Mouse (Mus musculus) forebrain, embryonic 16.5 days (tissue): ENCODE results near the gene Bcat1. TPM values are rescaled to one million over a fixed set of nuclear protein-coding genes. Genes with fewer than 3 reads are reported as not detected.
"Not testable (repeated sequence)": the region's sequence is repeated elsewhere in the genome, so short reads cannot be mapped to it uniquely, and the experiment has no call there.

Experiments used
- ATAC-seq: fragments of 200-750 bp; cut with Nextera tagmentation; 2 replicates; pipeline ENCODE4 v1.8.0; 2017; ENCODE audit warnings: mild to moderate bottlenecking, moderate library complexity
- H3K27ac ChIP-seq: fragments of 300-500 bp; sonication (generic); 2 replicates; pipeline ENCODE4 v1.5.1; 2014; ENCODE audit warnings: low read length, control low read depth
- H3K27me3 ChIP-seq: fragments of 300-500 bp; sonication (generic); replicated peaks from 2 replicates; pipeline ENCODE4 v1.6.1; 2014; ENCODE audit warnings: low read length; ENCODE audit not compliant: control insufficient read depth, insufficient read depth
- H3K36me3 ChIP-seq: fragments of 300-500 bp; sonication (generic); 2 replicates; pipeline ENCODE4 v1.6.1; 2014; ENCODE audit not compliant: control insufficient read depth, insufficient read depth
- H3K4me1 ChIP-seq: fragments of 300-500 bp; sonication (generic); replicated peaks from 2 replicates; pipeline ENCODE4 v1.6.1; 2014; ENCODE audit warnings: low read length; ENCODE audit not compliant: control insufficient read depth, insufficient read depth
- H3K4me2 ChIP-seq: fragments of 300-500 bp; sonication (generic); 2 replicates; pipeline ENCODE4 v1.6.1; 2014; ENCODE audit warnings: mild to moderate bottlenecking, low read length, control low read depth
- H3K4me3 ChIP-seq: fragments of 300-500 bp; sonication (generic); replicated peaks from 2 replicates; pipeline ENCODE4 v1.5.1; 2014; ENCODE audit warnings: mild to moderate bottlenecking, low read length, control low read depth
- H3K9ac ChIP-seq: fragments of 300-500 bp; sonication (generic); replicated peaks from 2 replicates; pipeline ENCODE4 v1.6.1; 2014; ENCODE audit warnings: low read depth, low read length, control low read depth
- H3K9me3 ChIP-seq: fragments of 300-500 bp; sonication (generic); 2 replicates; pipeline ENCODE4 v1.6.1; 2016; ENCODE audit warnings: low read length; ENCODE audit not compliant: control insufficient read depth
- WGBS: fragments of 180-500 bp; shearing (Covaris S2); extraction: QIAGEN DNeasy Blood & Tissue Kit; methylation state at CpG from one replicate; pipeline ENCODE4 v1.1.7; 2014; 5-methylcytosine and 5-hydroxymethylcytosine counted together
- polyA plus RNA-seq: library from polyadenylated mRNA; unstranded; fragments of >200 nt; fragmentation: Nextera tagmentation; extraction: Ambion mirVana; gene quantifications from 2 replicates; pipeline ENCODE4 v1.2.1, GENCODE M21; 2015

Gene Bcat1
- polyA plus RNA-seq, 1 experiment from 2014 or later, result 110 TPM

DNA sequence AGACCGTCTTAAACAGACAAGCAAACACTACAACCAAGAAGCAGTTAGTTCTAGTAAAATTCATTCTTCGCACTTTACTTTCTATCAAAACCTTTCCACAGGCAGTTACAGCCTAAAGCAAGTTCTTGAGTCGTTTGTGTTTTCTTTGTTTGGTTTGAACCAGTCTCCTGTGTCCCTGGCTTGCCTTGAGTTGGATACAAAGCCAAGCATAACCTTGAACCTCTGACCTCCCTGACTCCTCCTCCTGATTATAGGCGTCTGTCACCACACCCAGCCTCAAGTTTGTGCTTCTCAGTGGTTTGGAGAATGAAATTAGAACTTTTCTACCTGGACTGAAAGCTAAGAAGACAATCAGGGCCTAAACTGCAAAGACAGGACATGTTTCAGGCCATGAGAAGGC, 18.4 kb upstream of the Bcat1 start:
- Histone ChIP-seq H3K9ac (no peak overlapping the region), H3K9me3 (no peaks in the 10 kb centered on the region), H3K4me1 (no peaks in the 10 kb centered on the region), H3K36me3 (no peaks in the 10 kb centered on the region), H3K4me2 (no peak overlapping the region), H3K27me3 (no peaks in the 10 kb centered on the region), H3K4me3 (no peak overlapping the region), H3K27ac (no peak overlapping the region)
- WGBS, result 78% methylated on average over 4 of the region's 4 CpGs
- ATAC-seq, result no peak

- ATAC-seq, H3K9me3 ChIP-seq: not testable (repeated sequence)
- WGBS, result 68% methylated on average over 7 of the region's 7 CpGs
Observed at GRCm38 (mm10) chr6:145093038-145093622, 17.1 kb upstream of the Bcat1 start.

GRCm38 (mm10) chr6:145091998-145092397, 16.0 kb upstream of the Bcat1 start:
- Histone ChIP-seq H3K36me3 (no peaks in the 10 kb centered on the region), H3K27me3 (no peaks in the 10 kb centered on the region), H3K4me3 (no peak overlapping the region), H3K4me2 (no peak overlapping the region), H3K9ac (no peak overlapping the region), H3K9me3 (no peaks in the 10 kb centered on the region), H3K4me1 (no peaks in the 10 kb centered on the region), H3K27ac (no peak overlapping the region)
- 84% methylated on average over 7 of the region's 7 CpGs for WGBS
- no peak for ATAC-seq

More at GRCm38 (mm10) chr6:145093038-145093622, 17.1 kb upstream of the Bcat1 start:
- not testable (repeated sequence) for H3K27me3 ChIP-seq, H3K4me1 ChIP-seq, H3K36me3 ChIP-seq, H3K9ac ChIP-seq, H3K27ac ChIP-seq, H3K4me2 ChIP-seq, H3K4me3 ChIP-seq

- 72% methylated on average over 5 of the region's 5 CpGs for WGBS
Observed at GRCm38 (mm10) chr6:145090928-145091327, 14.9 kb upstream of the Bcat1 start.

GRCm38 (mm10) chr6:145090201-145090863, 14.3 kb upstream of the Bcat1 start:
- 74% methylated on average over 6 of the region's 6 CpGs for WGBS
- no peak for ATAC-seq
- Histone ChIP-seq H3K36me3 (no peaks in the 10 kb centered on the region), H3K9me3 (no peaks in the 10 kb centered on the region), H3K27ac (no peak overlapping the region), H3K4me2 (no peak overlapping the region), H3K4me1 (no peaks in the 10 kb centered on the region), H3K27me3 (no peaks in the 10 kb centered on the region), H3K4me3 (no peak overlapping the region), H3K9ac (no peak overlapping the region)

More at GRCm38 (mm10) chr6:145090928-145091327, 14.9 kb upstream of the Bcat1 start:
- Histone ChIP-seq H3K27ac (no peak overlapping the region), H3K27me3 (no peaks in the 10 kb centered on the region), H3K36me3 (no peaks in the 10 kb centered on the region), H3K9ac (no peak overlapping the region), H3K4me1 (no peaks in the 10 kb centered on the region), H3K4me3 (no peak overlapping the region), H3K9me3 (no peaks in the 10 kb centered on the region), H3K4me2 (no peak overlapping the region)
- no peak for ATAC-seq

- WGBS, result 85% methylated on average over 4 of the region's 4 CpGs
- Histone ChIP-seq H3K36me3 (no peaks in the 10 kb centered on the region), H3K9ac (no peak overlapping the region), H3K4me3 (no peak overlapping the region), H3K27ac (no peak overlapping the region), H3K4me2 (no peak overlapping the region), H3K9me3 (no peaks in the 10 kb centered on the region), H3K27me3 (no peaks in the 10 kb centered on the region), H3K4me1 (no peaks in the 10 kb centered on the region)
- no peak for ATAC-seq
Observed at GRCm38 (mm10) chr6:145089373-145089772, 13.4 kb upstream of the Bcat1 start.

DNA sequence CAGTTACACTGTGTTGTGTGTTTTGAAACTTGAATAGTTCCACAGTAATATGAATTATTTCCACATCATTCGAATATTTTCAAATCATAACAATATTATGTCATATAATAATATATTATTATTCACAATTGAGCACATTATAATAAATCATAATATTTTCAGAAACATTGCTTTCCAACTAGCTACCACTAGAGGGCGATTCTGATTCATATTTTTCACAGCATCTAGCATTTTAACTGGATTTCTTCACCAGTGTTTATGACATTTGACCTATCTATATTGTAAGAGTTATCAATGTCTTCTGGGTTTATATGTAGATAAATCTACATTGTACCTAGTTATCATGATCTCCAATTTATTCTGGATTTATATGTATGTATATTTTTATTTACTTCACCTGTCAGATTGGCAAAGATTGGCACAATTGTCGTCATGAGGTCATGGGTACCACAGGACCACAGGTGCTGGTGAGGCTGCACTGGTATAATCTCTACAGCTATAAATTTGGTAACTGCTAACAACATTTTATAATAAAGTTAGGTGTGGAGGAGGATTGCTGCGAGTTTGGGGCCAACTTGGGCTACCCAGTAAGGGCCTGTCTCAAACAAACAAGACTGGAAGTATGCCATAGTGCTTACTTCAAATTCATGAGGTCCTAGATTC, 12.6 kb upstream of the Bcat1 start:
- H3K4me2 ChIP-seq, result no peak overlapping the region
- WGBS, result 47% methylated on average over 4 of the region's 4 CpGs
- no peak overlapping the region for H3K4me3 ChIP-seq
- H3K9me3 ChIP-seq, result no peaks in the 10 kb centered on the region
- ATAC-seq, result no peak
- H3K27ac ChIP-seq, result no peak overlapping the region
- H3K36me3 ChIP-seq, result no peaks in the 10 kb centered on the region
- no peaks in the 10 kb centered on the region for H3K27me3 ChIP-seq
- no peaks in the 10 kb centered on the region for H3K4me1 ChIP-seq
- H3K9ac ChIP-seq, result no peak overlapping the region

GRCm38 (mm10) chr6:145084343-145085117, 8.5 kb upstream of the Bcat1 start:
- 93% methylated on average over 8 of the region's 8 CpGs for WGBS
- ATAC-seq, result no peak
- H3K9me3 ChIP-seq, result no peaks in the 10 kb centered on the region
- H3K4me3 ChIP-seq, result no peak overlapping the region
- H3K27me3 ChIP-seq, result no peaks in the 10 kb centered on the region
- H3K36me3 ChIP-seq, result no peaks in the 10 kb centered on the region
- no peaks in the 10 kb centered on the region for H3K4me1 ChIP-seq
- H3K27ac ChIP-seq, result no peak overlapping the region
- H3K4me2 ChIP-seq, result no peak overlapping the region
- no peak overlapping the region for H3K9ac ChIP-seq

DNA sequence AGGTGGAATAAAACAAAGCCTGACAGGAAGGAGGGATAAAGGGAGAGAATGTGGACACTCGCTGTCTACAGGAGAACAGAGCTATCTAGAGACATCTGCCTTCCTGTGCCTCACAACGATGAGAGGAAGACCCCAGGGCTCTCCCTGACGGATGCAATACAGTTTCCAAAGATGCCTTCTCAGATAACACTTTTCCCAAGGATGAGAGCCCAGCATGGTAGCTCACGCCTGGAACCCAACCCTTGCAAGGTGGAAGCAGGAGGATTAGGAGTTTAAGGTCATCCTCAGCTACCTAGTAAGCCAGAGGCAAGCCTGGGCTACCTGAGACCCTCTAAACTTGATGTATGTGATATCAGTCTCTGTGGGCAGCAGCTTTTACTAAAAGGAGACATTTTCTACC, 5.7 kb upstream of the Bcat1 start:
- Histone ChIP-seq H3K27ac (no peak overlapping the region), H3K4me1 (no peaks in the 10 kb centered on the region), H3K27me3 (no peaks in the 10 kb centered on the region), H3K9me3 (no peaks in the 10 kb centered on the region), H3K36me3 (no peaks in the 10 kb centered on the region), H3K9ac (no peak overlapping the region), H3K4me3 (no peak overlapping the region), H3K4me2 (no peak overlapping the region)
- WGBS, result 77% methylated on average over 4 of the region's 4 CpGs
- ATAC-seq, result no peak
